In genomic region chr14:54439155-54439554, GRCm38 (mm10) we compare ENCODE assay signal across 21 mouse cellular contexts. TPM values are rescaled to one million over a fixed set of nuclear protein-coding genes. Genes with fewer than 3 reads are reported as not detected.
DNase-seq lines count a peak whose midpoint lies in the region; ATAC-seq and TF ChIP-seq lines count a peak whose summit lies in the region.
"Had no signal": no experiment of that assay in that cellular context is flagged by ENCODE, and none has a peak within 500 bp of the region (broad histone marks: within the 10 kb centered on the region; RNA-seq: fewer than 3 reads in every experiment).

No protein-coding gene starts in this region.

- in situ Hi-C loops in Patski (cut with MboI; ENCODE audit: low pct_unique_long_range_greater_than_20kb), result no loop called here

- H3K4me2 ChIP-seq in forebrain, embryonic 12.5 days, result no peak overlapping the region
- H3K4me2 ChIP-seq in midbrain, embryonic 11.5 days, result no peak overlapping the region

- POLR2A ChIA-PET in Patski (lab: Charles Lee), result no interaction called here

- TF ChIP-seq CTCF in Patski (IDR thresholded peaks at IDR 0.05), result no peak

- WGBS in forebrain, embryonic 10.5 days, result 81% methylated on average over 12 of the region's 12 CpGs
- 79% methylated on average over 12 of the region's 12 CpGs for WGBS in forebrain, embryonic 12.5 days
- 65% methylated on average over 12 of the region's 12 CpGs for WGBS in midbrain, embryonic 11.5 days
- WGBS in midbrain, embryonic 10.5 days, result 77% methylated on average over 12 of the region's 12 CpGs

- no peak for DNase-seq in forebrain, embryonic 10.5 days (ENCODE audit: extremely low spot score, low spot score)
- peak; percentile 69 for DNase-seq in midbrain, embryonic 11.5 days (ENCODE audit: low spot score, missing footprints)
- DNase-seq in midbrain, embryonic 10.5 days (ENCODE audit: low spot score), result no peak
- DNase-seq in Patski (ENCODE audit: low read depth, low spot score), result no peak
- no peak for DNase-seq in thymus, postnatal 25 days
- DNase-seq: adrenal gland, adult 2 months; adrenal gland, adult 8-10 months; adrenal gland, postnatal 10 days; adrenal gland, postnatal 14 days; adrenal gland, postnatal 25 days; adrenal gland, postnatal 36 days; B cell, adult 2 months; cerebellum, adult 11 months; cerebellum, adult 11-12 months; cerebellum, adult 18-20 months; cerebellum, adult 2 months had no signal

- CTCF ChIA-PET in Patski (lab: Charles Lee), result interaction anchor here (0.9 kb wide), 1 partner anchor 206 kb away, joined by 3 read pairs; no protein-coding TSS in a partner anchor

- 0 out of 2 replicates have a peak overlapping the region, but pooled peaks have one; percentile 6 for H3K27ac ChIP-seq in forebrain, embryonic 10.5 days
- H3K27ac ChIP-seq in forebrain, embryonic 12.5 days, result no peak overlapping the region
- no peak overlapping the region for H3K27ac ChIP-seq in midbrain, embryonic 11.5 days (ENCODE audit: low read depth, low read length)
- no peak overlapping the region for H3K27ac ChIP-seq in midbrain, embryonic 10.5 days (replicated peaks)

- peaks cover 47% of the 10 kb centered on the region for H3K4me1 ChIP-seq in forebrain, embryonic 10.5 days
- peaks cover 6% of the 10 kb centered on the region; the same call in 1 of the 2 replicates for H3K4me1 ChIP-seq in forebrain, embryonic 12.5 days
- peaks cover 4% of the 10 kb centered on the region; the same call in 1 of the 2 replicates for H3K4me1 ChIP-seq in midbrain, embryonic 11.5 days (ENCODE audit: control insufficient read depth, insufficient read depth, low read length)
- peaks cover 48% of the 10 kb centered on the region for H3K4me1 ChIP-seq in midbrain, embryonic 10.5 days

- peaks cover 72% of the 10 kb centered on the region for H3K36me3 ChIP-seq in forebrain, embryonic 10.5 days (replicated peaks)
- peaks cover 46% of the 10 kb centered on the region for H3K36me3 ChIP-seq in forebrain, embryonic 12.5 days (replicated peaks)
- H3K36me3 ChIP-seq in midbrain, embryonic 11.5 days (ENCODE audit: control insufficient read depth, insufficient read depth, low read length), result peaks cover 3% of the 10 kb centered on the region; the same call in 1 of the 2 replicates
- peaks cover 64% of the 10 kb centered on the region for H3K36me3 ChIP-seq in midbrain, embryonic 10.5 days

- 0 out of 2 replicates have a peak, but pooled peaks cover 3% of the 10 kb centered on the region for H3K27me3 ChIP-seq in forebrain, embryonic 10.5 days (ENCODE audit: poor library complexity, severe bottlenecking)
- H3K27me3 ChIP-seq in forebrain, embryonic 12.5 days, result no peaks in the 10 kb centered on the region
- H3K27me3 ChIP-seq in midbrain, embryonic 11.5 days (ENCODE audit: control insufficient read depth, insufficient read depth, low read length), result no peaks in the 10 kb centered on the region
- H3K27me3 ChIP-seq in midbrain, embryonic 10.5 days (ENCODE audit: low read depth, poor library complexity, severe bottlenecking), result 0 out of 2 replicates have a peak, but pooled peaks cover 4% of the 10 kb centered on the region
- H3K27me3 ChIP-seq in Patski, result no peaks in the 10 kb centered on the region
- H3K27me3 ChIP-seq: CH12.LX had no signal

- no peak overlapping the region for H3K4me3 ChIP-seq in forebrain, embryonic 10.5 days
- H3K4me3 ChIP-seq in forebrain, embryonic 12.5 days (replicated peaks), result no peak overlapping the region
- H3K4me3 ChIP-seq in midbrain, embryonic 11.5 days (ENCODE audit: low read depth, low read length), result no peak overlapping the region
- H3K4me3 ChIP-seq in midbrain, embryonic 10.5 days, result no peak overlapping the region

- no peak for ATAC-seq in forebrain, embryonic 12.5 days (ENCODE audit: low FRiP score)
- ATAC-seq in midbrain, embryonic 11.5 days (ENCODE audit: low FRiP score), result no peak
- peak; percentile 4 for ATAC-seq in Patski
- ATAC-seq: activated CD4-positive, CD25-positive, alpha-beta regulatory T cell, adult 4 months; CD4-positive, CD25-positive, alpha-beta regulatory T cell, adult 4 months had no signal

- no peaks in the 10 kb centered on the region for H3K9me3 ChIP-seq in forebrain, embryonic 10.5 days
- no peaks in the 10 kb centered on the region for H3K9me3 ChIP-seq in forebrain, embryonic 12.5 days
- H3K9me3 ChIP-seq in midbrain, embryonic 11.5 days (ENCODE audit: control insufficient read depth, low read length), result no peaks in the 10 kb centered on the region
- H3K9me3 ChIP-seq in midbrain, embryonic 10.5 days (replicated peaks), result no peaks in the 10 kb centered on the region
- H3K9me3 ChIP-seq: G1E had no signal

- H3K9ac ChIP-seq in forebrain, embryonic 12.5 days, result no peak overlapping the region
- H3K9ac ChIP-seq in midbrain, embryonic 11.5 days (ENCODE audit: low read length), result no peak overlapping the region

RNA-seq across cellular contexts. Expression of gene Mmp14, which starts 7.7 kb away (rescaled TPM):
- 52.4 and 54.6 TPM in 2 replicates for polyA plus RNA-seq in forebrain, embryonic 10.5 days (2016; fragmentation: Nextera tagmentation; extraction: Ambion mirVana)
- 76.0 and 79.2 TPM in 2 replicates for polyA plus RNA-seq in forebrain, embryonic 12.5 days (2016; fragmentation: Nextera tagmentation; extraction: Ambion mirVana)
- 57.4 and 57.5 TPM in 2 replicates for polyA plus RNA-seq in midbrain, embryonic 11.5 days (2014; fragmentation: Nextera tagmentation; extraction: Ambion mirVana)
- 56.0 and 70.5 TPM in 2 replicates for polyA plus RNA-seq in midbrain, embryonic 10.5 days (2016; fragmentation: Nextera tagmentation; extraction: Ambion mirVana)
- polyA plus RNA-seq in Patski (2021), result 35.9 TPM
- polyA plus RNA-seq: CD4-positive, CD25-positive, alpha-beta regulatory T cell, adult 4 months had no signal

RNA-seq across cellular contexts. Expression of gene Mrpl52, which starts 12.4 kb away (rescaled TPM):
- 200 and 201 TPM in 2 replicates for polyA plus RNA-seq in forebrain, embryonic 10.5 days (2016; fragmentation: Nextera tagmentation; extraction: Ambion mirVana)
- polyA plus RNA-seq in forebrain, embryonic 12.5 days (2016; fragmentation: Nextera tagmentation; extraction: Ambion mirVana), result 274 and 307 TPM in 2 replicates
- 238 and 253 TPM in 2 replicates for polyA plus RNA-seq in midbrain, embryonic 11.5 days (2014; fragmentation: Nextera tagmentation; extraction: Ambion mirVana)
- polyA plus RNA-seq in midbrain, embryonic 10.5 days (2016; fragmentation: Nextera tagmentation; extraction: Ambion mirVana), result 205 and 211 TPM in 2 replicates
- polyA plus RNA-seq in Patski (2021), result 222 TPM

RNA-seq across cellular contexts. Expression of gene Slc7a7, which starts 21.6 kb away (rescaled TPM):
- polyA plus RNA-seq in forebrain, embryonic 10.5 days (2016; fragmentation: Nextera tagmentation; extraction: Ambion mirVana), result 4.1 and 4.3 TPM in 2 replicates
- polyA plus RNA-seq in forebrain, embryonic 12.5 days (2016; fragmentation: Nextera tagmentation; extraction: Ambion mirVana), result 4.2 and 5.4 TPM in 2 replicates
- polyA plus RNA-seq in midbrain, embryonic 11.5 days (2014; fragmentation: Nextera tagmentation; extraction: Ambion mirVana), result 4.3 and 4.7 TPM in 2 replicates
- 4.5 and 5.9 TPM in 2 replicates for polyA plus RNA-seq in midbrain, embryonic 10.5 days (2016; fragmentation: Nextera tagmentation; extraction: Ambion mirVana)
- 8.2 TPM for polyA plus RNA-seq in Patski (2021)

RNA-seq across cellular contexts. Expression of gene Lrp10, which starts 24.8 kb away (rescaled TPM):
- polyA plus RNA-seq in forebrain, embryonic 10.5 days (2016; fragmentation: Nextera tagmentation; extraction: Ambion mirVana), result 23.8 and 24.4 TPM in 2 replicates
- polyA plus RNA-seq in forebrain, embryonic 12.5 days (2016; fragmentation: Nextera tagmentation; extraction: Ambion mirVana), result 26.2 and 29.8 TPM in 2 replicates
- 15.8 and 19.5 TPM in 2 replicates for polyA plus RNA-seq in midbrain, embryonic 11.5 days (2014; fragmentation: Nextera tagmentation; extraction: Ambion mirVana)
- polyA plus RNA-seq in midbrain, embryonic 10.5 days (2016; fragmentation: Nextera tagmentation; extraction: Ambion mirVana), result 25.1 and 26.0 TPM in 2 replicates
- 185 TPM for polyA plus RNA-seq in Patski (2021)

RNA-seq across cellular contexts. Expression of gene Rem2, which starts 36.7 kb away (rescaled TPM):
- polyA plus RNA-seq in forebrain, embryonic 10.5 days (2016; fragmentation: Nextera tagmentation; extraction: Ambion mirVana), result 12.5 TPM in 2 replicates
- 26.1 and 29.9 TPM in 2 replicates for polyA plus RNA-seq in forebrain, embryonic 12.5 days (2016; fragmentation: Nextera tagmentation; extraction: Ambion mirVana)
- polyA plus RNA-seq in midbrain, embryonic 11.5 days (2014; fragmentation: Nextera tagmentation; extraction: Ambion mirVana), result 33.6 and 34.4 TPM in 2 replicates
- polyA plus RNA-seq in midbrain, embryonic 10.5 days (2016; fragmentation: Nextera tagmentation; extraction: Ambion mirVana), result 18.6 and 29.8 TPM in 2 replicates
- 0.27 TPM for polyA plus RNA-seq in Patski (2021)
